Mouse (Mus musculus) testis, postnatal 14 days (tissue): Measurements from ENCODE around the gene Hcar1.

Source experiments
- DNase-seq: peaks from one replicate; pipeline ENCODE4 v3.0.0; 2021; ENCODE audit warnings: low spot score

The Hcar1 gene

DNA sequence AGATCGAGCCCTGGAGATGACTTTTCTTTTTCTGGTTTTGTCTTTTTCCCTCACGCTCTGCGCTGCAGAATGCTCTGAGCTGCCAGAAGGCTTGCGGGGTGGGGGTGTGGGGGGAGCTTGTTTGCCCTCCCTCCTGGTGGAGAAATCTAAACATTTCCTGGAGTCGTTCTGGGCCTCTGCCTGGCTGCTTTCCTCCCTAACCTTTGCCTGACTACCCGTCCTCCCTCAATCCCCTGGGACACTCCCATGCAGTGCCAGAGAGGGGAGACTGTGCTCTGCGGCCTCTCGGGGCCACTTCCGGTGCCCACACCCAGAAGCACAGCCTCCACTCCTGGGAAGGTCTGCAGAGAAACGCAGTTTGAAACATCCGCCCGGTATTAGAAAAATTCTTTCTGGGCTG lies at the start of gene Hcar1:
TSS of gene Hcar1 (minus strand) at position 93 of the 400 bp plus-strand sequence.
- peak; percentile 31 for DNase-seq

DNA sequence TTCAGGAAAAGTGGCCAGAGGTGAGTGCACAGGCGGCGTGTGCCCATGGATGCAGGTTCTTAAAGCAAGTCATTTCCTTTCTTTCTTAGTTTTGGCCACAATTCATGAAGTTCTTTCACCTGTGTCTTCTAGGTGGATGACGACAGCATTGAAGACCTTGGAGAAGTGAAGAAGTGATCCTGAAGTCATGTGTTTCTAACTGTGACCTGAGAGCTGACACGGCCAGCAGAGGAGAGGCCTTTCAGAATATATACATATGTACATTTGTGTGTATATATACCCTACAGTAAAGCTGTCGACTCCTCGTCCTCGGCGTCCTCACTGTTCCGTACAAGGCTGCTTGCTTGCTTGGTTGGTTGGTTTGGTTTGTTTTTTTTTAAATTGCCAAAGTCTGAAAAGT lies 47.3 kb upstream of the Hcar1 start, which contains the start of gene Gm43518:
TSS of gene Gm43518 (plus strand) at position 301 of the 400 bp plus-strand sequence.
- no peak for DNase-seq

DNA sequence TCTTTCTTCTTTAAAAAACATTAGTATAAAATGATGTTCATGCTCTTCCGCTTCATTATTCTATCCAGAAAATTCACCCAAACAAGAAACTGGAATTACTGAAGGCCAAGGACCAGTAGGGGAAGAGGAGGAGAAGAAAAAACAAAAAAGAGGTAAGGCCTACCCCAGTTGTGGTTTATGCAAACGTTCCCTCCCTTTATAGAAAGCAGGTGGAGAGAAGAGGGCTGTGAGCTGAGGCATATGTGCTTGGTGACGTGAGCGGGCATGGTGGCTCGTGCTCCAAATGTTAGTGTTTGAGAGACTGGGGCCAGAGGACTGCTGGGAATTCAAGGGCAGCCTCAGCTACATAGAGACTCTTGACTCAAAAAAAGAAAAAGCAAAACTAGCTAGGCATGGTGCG lies 42.3 kb upstream of the Hcar1 start:
- DNase-seq: no peak

DNA sequence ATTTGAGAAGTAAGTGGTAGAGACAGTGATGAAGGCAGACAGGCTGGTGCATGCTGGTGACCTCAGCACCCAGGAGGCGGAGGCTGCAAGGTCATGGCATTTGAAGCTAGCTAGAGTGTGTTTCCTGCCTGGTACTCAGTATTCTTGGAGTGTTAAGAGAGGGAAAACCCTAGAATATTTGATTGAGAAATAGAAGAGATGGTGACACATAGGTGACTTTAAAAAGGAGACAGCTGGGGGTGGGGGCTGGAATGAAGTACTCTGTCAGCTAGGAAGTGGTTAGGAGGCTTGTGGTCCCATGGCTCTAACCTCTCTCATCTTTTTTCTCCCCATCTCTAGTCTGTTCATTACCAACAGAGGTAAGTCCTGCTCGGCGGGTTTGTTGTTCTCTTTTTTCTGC lies 35.0 kb upstream of the Hcar1 start:
- DNase-seq: no peak

DNA sequence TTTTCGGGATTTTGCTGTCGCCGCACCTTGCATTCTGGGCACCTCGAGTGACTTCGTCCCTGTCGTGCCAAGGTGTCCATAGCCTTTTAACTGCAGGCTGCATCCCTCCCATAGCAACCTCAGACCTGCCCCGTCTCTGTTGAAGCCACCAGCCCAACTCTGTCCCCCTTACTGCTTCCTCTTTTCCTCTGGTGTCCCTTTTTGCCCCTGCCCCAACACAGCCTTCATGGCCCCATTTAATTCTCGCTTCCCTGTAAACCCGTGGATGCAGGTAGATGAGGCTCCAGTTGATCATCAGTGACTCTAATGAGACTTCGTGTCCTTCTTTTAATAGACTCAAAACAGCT lies 27.8 kb upstream of the Hcar1 start:
- no peak for DNase-seq

DNA sequence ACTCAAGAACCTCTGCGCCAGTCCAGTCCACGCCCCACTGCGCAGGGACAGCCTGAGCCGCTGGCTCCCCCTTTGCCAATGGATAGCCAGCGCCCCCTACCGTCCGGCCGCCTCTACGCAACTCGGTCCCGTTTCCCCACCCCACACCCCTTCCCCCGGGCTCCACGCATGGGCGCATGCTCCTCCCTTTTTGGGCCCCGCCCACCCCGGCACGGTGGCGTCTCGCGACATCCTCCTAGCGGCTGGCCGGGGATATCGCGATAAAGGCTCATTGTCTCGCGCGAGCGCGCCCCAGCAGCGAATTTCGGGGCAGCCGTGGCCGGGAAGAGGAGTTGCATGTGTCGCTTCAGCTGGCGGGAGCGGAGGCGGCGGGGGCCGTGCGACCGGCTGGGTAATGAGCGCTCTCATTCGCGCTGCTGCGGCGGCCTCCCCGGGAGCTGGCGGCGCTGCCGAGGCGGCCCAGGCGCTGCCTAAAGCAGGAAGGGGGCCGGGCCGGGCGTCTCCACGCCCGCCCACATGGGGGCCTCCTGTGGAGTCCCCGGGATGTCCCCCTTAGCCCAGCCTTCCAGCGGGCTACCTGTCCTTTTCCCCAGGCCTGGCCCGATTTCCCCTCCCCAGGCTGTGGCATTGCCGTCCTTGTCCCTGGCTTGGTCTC lies 27.3 kb upstream of the Hcar1 start, which contains the start of gene Denr:
TSS of gene Denr (plus strand) at position 200 of the 655 bp plus-strand sequence.
- DNase-seq: peak; percentile 99

DNA sequence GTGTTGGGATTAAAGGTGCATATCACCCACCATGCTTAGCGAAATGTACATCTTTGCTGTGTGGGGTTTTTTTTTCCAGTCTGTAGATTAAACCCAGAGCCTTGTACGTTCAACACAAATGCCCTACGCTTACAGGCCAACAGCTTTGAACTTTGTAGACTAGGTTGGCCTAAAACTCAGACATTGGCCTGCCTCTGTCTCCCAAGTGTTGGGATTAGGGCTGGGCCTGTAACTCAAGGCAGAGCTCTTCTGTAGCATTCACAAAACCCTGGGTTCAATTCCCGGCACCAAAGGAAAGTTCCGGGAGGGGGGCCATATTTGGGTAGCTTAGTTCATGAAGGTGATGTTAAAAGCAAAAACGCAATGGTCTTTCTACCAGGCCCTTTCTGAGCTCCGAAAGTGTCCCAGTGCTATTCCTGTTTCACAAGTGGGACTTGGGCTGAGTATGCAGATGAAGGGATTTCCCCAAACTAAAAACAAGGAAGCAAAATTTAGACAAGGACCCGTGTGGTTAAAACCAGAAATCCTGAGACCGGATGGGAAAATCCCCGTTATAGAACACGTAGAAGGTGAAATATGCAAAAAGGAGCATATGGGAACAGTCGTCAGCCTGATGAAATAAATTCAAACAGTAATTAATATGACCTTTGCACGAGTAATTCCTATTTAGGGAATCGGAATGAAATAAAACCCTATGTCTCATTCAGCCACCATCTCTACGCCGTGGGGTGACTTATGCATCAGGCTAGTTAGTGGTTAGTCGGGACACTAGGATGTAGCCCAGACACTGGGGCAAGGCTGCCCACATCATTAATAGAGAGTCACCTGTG lies 26.5 kb upstream of the Hcar1 start:
- DNase-seq: no peak

DNA sequence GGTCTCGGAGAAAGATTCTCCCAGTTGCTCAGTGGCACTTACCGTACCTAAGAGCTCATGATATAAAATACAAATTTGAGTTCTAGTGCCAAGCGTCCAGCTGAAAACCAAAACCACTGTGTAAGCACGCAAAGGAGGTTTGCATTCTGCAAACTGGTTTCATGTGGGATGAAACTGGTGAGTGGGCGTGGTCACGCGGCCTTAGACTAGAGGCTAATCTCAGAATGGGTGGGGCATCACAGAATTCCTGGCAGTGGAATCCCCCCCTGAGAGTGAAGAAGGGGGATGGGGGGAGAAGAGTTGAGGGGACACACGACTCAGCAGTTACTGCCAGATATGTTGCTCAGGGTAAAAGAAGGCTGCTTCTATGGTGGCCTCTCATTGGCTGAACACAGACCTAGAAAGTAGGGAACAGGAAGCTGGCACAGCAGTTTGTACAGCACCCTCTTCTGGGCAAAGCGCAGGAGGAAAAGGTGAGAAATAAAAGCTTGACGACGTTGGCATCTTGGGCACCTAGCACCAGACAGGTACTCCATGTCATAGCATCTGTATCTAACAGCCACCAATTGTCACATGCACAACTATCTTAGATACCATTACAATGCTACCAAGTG lies 24.3 kb upstream of the Hcar1 start:
- no peak for DNase-seq

DNA sequence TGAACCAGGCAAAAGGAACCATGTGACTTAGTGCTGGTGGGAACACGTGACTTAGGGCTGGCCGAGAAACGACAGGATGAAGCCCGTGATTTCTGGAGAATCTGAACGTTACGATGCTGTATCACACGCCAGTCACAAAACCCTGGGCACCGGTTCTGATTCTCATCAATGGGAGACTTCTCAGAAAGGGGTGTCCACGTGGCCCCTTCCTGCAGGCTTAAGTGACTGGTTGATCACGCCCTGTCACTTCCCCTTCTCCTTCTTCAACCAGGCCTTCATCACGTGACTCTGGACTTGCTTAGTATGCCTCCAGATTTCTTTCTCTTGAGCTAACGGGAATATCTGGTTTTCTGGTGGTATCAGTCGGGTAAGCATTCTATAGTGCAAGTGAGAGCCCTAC lies 17.5 kb upstream of the Hcar1 start:
- no peak for DNase-seq

DNA sequence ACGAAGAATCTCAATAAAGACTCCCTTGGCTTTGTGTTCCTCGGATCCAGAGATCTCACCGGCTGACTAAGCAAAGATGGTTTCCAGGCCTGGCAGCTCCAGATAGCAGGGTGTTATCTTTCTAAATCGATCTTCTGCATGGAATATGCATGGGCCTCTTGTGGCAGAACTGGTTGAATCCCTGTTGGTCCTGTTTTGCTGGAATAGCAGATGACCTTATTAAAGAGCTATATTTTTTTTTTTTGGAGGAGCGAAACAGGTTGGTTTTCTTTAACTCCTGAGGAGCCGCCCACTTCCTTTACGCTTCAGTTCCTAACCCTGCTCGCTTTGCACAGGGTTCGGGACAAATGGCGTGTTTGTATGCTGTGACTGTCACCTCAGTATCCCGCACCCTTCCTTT lies 16.6 kb upstream of the Hcar1 start:
- DNase-seq: no peak

DNA sequence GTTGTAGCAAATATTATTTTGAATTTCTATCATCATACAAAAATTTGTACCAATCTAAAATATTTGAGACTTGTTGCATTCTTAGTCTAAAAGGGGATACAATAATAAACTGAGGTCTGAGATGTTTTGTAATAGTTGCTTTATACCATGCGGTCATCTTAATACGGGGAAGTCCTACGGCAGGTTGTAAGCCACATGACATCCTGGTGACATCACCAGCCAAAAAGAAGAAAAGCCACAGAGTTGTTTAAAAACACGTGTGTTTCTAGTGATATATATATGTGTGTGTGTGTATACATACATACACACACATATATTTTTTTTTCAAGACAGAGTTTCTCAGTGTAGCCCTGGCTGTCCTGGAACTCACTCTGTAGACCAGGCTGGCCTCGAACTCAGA lies 13.7 kb upstream of the Hcar1 start:
- DNase-seq: no peak

DNA sequence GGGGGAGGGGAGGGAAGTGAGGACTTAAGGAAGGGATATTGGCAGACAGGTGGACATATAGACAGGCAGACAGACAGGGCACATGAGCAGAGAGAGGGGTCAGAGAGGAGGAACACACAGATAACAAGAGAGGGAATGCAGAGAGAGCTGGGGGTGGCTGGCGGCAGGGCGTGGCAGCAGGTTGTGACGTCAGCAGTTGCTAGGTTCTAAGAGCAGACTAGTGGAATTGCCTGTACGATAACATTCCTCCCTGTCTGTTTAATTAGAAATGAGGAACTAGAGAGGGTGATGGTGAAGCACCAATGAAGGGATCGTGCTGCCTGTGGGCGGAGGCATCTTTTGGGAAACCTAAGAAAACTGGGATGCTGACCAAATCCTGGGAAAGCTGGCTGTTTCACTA lies 11.8 kb upstream of the Hcar1 start:
- DNase-seq: peak; percentile 49

DNA sequence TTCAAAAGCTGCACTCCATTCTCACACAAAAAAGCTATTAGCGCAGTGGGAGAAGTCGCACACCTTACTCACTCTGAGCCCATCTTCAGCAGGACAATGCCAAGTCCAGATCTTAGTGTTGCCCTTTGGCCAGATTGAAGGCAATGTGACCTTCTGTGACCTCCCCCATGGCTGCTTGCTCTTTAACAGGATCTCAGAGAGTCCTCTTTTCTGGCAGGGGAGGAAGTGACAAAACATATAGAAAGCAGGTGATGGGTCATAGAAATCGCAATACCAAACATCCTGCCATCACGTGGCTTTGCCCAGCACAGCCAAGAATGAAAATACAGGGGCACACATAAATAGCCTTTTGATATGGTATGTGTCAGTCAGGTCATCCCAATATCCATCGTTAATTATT lies 11.2 kb upstream of the Hcar1 start:
- DNase-seq: no peak

DNA sequence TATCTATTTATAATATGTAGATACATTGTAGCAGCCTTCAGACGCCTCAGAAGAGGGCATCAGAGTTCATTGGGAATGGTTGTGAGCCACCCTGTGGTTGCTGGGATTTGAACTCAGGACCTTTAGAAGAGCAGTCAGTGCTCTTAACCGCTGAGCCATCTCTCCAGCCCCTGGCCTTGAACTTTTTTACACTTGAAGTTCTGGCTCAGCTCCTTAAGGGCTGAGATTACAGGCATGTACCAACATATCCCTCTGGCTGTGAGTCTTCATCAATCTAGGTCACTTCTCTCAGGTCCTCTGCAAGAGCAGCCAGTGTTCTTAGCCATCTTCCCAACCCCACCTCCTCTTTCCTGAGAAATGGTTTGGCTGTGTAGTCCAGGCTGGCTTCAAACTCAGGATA lies 10.5 kb upstream of the Hcar1 start:
- no peak for DNase-seq

DNA sequence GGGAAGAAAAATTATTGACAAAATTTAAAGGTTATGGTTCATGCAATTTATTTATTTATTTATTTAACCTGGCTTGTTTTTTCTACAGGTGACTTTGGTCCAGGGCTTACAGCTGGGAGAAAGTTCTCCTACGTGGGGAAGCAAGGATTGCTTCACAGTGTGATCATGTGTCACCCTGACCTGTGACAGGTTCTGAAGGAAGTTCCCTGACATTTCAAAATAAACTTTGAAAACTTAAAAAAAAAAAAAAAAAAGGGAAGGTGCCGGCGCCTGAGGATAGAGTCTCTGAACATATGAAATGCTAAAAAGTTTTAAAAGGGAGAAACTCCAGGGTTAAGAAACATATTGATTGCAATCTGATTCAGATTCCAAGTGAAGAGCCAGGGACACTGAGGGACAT lies 6.5 kb upstream of the Hcar1 start:
- DNase-seq: no peak

DNA sequence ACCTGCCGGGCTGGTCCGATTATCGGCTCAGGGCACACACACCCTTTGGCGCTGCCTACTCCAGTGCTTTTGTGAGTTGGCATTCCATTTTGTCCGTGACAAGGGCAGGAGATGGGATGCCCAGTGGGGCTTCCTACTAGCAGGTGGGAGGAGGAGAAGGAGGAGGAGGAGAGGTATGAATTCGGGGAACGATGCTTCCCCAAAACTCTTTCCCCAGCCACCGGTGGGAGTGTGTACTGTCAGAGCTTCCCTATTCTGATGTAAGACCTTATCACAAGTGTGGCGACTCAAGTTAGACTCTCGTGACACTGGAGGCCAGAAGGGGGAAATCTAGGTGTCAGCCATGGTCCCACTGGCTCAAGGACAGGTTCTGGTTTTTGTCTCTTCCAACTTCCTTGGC lies 4.5 kb upstream of the Hcar1 start:
- no peak for DNase-seq

DNA sequence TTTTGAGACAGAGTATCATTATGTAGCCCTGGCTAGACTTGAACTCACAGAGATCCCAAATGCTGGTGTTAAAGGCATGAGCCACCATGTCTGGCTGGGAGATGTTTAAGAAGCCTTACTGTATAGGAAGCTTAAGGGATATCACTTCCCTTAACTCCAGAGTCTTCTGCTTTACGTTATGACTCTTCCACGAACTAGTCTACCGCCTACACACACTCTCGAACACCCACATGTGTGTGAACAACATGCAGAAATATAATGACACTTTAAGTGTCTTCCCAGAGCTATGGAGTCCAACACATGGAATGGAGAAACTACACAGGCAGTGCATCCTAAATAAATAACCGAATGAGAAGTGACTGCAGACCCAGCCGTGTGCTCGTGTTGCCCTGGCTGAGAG lies 4.1 kb upstream of the Hcar1 start:
- DNase-seq: no peak

DNA sequence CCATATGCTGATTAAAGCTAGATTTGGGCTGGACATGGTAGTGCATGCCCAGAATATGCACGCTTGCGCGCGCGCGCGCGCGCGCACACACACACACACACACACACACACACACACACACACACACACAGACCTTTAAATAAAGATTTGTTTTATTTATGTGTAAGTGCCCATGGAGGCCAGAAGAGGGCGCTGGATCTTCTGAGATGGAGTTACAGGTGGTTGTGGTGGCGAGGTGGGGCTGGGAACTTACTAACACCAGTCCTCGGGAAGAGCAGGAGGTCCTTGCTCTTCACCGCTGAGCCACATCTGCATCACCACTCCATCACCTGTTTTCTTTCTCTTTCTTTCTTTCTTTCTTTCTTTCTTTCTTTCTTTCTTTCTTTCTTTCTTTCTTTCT lies 958 bp upstream of the Hcar1 start:
- DNase-seq: peak; percentile 36

DNA sequence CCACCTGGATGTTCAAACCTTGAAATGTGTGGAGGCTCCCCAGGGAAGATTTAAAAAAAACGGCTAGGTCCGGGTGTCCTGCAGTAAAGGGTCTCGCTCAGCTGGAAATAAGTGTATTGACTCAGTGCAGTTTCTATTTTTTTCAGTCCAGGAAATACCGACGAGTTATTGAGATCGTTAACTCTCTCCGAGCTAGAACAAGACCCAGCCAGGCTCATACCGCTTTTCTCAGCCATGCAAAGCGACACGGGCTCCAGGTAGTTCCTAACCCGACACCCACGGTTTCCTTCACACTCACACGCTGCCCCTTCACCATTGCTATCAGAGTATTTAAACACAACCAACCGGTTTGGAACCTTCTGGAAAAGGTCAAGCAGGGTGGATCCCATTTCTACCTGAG lies 1.8 kb downstream of the Hcar1 start:
- DNase-seq: no peak

DNA sequence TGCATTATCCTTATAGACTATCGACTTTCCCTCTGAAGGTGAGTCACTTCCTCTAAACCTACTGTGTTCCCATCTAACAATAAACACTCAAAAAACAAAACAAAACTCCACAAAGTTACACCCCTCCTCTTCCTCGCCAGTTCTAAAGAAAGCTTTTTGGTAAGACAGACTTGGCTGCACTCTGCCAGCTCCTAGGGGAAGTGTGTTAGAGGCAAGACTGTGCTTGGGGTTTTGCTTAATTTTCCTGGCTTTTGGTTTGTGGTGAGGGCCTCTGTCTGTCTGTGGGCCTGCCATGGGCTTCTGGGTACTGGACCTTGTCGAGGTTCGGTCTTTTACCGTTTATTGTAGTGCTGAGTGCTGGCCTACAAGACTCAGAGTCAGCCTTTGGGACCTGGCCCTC lies 5.6 kb downstream of the Hcar1 start:
- no peak for DNase-seq

DNA sequence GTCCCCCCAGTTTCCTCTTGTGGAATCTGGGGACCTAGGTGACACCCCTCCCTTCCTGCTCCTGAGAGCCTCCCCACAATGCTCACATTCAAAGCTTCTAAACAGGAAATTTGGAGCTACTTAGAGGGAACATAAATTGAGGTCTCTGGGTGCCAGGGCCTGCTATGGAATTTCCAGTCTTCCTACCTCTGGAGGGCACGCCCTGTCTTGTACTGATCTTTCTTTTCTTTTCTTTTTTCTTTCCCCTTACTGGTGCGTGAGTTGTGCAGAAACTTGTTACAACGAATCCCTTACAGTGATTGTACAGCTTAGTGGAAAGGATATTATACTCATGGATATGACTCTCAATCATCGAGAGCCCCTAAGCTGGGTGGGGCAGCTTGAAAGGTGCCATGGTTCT lies 10.2 kb downstream of the Hcar1 start:
- DNase-seq: no peak

DNA sequence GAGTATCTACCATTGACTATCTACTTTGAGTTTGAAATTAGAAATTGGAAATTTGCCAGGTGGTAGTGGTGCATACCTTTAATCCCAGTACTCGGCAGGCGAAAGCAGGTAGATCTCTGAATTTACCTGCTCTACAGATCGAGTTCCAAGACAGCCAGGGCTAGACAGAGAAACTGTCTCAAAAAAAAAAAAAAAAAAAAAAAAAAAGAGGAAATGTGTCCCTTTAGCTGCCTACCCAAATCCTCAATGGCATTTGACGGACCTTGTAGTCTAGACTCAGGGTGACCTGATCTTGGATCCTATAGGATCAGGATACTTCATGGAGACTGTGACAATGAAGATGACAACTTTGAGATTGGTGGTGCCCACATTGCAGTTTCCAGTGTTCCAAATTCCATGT lies 13.4 kb downstream of the Hcar1 start:
- no peak for DNase-seq

DNA sequence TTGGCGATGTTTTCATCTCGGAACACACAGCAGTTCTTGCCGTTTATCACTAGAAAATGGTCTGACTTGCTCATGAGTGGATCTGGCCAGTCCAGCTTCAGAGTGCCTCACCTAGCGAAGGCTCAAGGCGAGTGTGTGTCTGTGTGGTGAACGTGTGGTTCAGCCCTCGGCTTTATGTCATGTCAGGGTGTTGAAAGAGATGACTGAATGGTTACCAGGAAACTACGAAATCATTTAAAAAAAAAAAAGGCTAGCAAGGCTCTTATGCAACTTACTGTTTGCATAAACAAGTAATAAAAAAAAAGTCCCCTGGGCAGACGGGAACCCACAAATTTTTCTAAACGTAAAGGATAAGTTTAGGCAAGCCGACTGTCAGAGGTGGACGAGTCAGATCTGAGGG lies 14.5 kb downstream of the Hcar1 start, which contains the start of gene Hcar2:
TSS of gene Hcar2 (minus strand) at position 135 of the 400 bp plus-strand sequence.
- DNase-seq: no peak
